Mouse (Mus musculus): ENCODE data around the gene Ext2. TPM values are rescaled to one million over a fixed set of nuclear protein-coding genes. Genes with fewer than 3 reads are reported as not detected.

Gene Ext2
- polyA plus RNA-seq (2017; shearing (Covaris generic)): 57.6 TPM

GRCm38 (mm10) chr2:93822045-93822749 is at the start of gene Ext2:
TSS of gene Ext2 (minus strand) at chr2:93822568.

GRCm38 (mm10) chr2:93869107-93869600 is 46.8 kb upstream of the Ext2 start, which contains the start of gene Accsl:
TSS of gene Accsl (minus strand) at chr2:93869157.

GRCm38 (mm10) chr2:93849505-93850089 is 27.2 kb upstream of the Ext2 start, which contains the start of gene Accs:
TSS of gene Accs (minus strand) at chr2:93849943.

Other genes with a start within 250 kb of the Ext2 start
- gene Alx4, start 180.2 kb downstream of the Ext2 start, polyA plus RNA-seq (2017; shearing (Covaris generic)): not detected
- gene Accs, start 27.4 kb upstream of the Ext2 start, polyA plus RNA-seq (2017; shearing (Covaris generic)): 7.7 TPM
- not detected for gene Accsl, start 46.6 kb upstream of the Ext2 start, polyA plus RNA-seq (2017; shearing (Covaris generic))
- gene Gm13889, start 134.6 kb upstream of the Ext2 start, polyA plus RNA-seq (2017; shearing (Covaris generic)): not detected
- not detected for gene Gm27027, start 173.8 kb upstream of the Ext2 start, polyA plus RNA-seq (2017; shearing (Covaris generic))
- 57.8 TPM for gene Alkbh3, start 188.2 kb upstream of the Ext2 start, polyA plus RNA-seq (2017; shearing (Covaris generic))